Mouse (Mus musculus) urinary bladder, postnatal 25 days (tissue): ENCODE measurements around the gene Trpt1.
"Not testable (repeated sequence)": the region's sequence is repeated elsewhere in the genome, so short reads cannot be mapped to it uniquely, and the experiment has no call there.

Experiments used
- DNase-seq: peaks from one replicate; pipeline ENCODE4 v3.0.0; 2022; ENCODE audit warnings: low spot score

The Trpt1 gene

DNA sequence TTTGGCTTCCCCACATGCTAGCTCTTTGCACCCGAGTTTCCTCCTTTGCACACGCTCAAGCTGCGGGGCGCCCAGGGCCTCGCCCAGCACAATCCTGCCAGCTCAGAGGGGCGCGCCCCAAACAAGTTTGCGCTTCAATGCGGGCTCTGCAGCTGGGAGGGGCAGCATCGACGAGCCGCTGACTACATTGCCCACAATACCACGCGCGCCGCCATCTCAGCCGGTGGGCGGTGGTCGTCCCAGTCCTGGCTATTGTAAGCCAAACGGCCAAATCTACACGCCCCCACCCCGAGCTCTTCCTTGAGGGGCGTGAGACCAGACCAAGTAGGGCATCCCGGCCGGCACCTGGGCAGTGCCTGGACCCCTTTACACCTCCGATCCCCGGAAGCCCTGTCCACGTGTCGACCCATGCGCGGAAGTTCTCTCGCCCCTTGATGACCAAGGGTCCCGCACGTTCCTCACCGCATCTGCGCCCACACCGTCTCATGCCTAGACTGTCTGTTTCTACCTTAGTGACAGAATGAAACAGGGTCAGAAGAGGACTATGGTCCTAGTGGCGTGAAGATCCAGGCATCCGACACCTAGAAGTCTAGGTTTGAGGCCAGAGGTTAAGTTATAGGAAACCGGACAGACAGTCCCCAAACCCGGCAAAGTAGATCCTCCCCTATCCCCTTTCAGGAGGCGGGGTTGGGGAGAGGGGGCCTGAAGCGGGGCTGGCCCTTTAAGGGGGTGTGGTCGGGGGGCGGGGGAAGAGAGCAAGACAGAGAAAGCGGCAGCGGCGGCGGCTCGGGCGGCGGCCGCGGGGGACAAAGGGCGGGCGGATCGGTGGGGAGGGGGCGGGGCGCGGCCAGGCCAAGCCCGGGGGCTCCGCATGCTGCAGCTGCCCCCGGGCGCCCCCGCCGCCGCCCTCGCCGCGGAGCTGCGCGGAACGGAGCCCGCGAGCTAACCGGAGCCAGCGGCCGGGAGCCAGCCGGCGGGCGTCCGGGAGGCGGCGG, 21.4 kb upstream of the Trpt1 start, which contains the start of gene Ppp1r14b:
Gene Ppp1r14b, plus strand, starts transcription at position 758 of the 995 bp plus-strand sequence.
- DNase-seq = peak; percentile 79

DNA sequence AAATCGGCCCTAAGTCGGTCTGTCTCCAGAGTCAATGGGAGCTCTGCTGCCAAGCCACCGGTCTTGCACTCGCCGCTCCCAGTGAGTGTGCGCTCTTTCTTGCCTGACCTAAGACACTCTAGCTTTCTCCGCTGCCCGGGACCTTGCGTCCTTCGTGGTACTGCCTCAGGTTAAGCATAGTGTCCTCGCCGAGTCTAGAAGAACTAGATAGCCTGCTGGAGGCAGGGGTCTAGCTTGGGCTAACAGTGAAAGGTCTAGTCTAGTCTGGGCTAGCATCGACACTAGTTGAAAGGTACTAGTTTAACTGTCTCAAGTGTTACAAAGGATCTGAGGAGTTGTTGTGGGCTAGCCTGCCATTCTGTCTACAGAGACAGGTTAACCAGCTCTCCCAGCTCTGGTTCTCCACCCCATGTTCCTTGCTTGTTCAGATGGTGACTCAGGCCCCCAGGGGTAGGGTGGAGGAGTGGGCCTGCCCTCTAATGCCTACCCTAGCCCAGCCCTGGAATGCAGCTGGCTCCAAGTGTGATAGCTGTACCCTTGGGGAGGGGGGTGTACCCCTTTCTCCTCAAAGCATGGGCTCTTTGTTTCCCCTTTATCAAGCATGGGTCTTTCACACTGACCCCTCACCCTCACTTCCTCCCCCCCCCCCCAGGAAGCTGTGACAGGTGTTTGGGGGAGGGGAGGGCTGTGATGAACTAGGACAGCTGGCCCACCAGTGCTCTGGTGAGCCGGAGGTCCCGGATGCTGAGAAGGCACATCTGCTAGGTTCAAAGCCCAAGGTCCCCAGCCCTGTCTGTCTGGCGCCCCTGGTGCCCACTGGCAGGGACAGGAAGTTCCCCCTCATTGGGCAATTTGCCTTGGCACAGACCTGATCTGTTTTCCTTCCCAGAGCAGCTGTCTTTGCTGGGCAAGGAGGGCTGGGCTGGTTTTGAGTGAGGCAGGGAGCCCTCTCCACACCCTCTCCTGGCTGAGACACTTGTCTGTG, 20.1 kb upstream of the Trpt1 start, which contains the start of gene Plcb3:
Gene Plcb3, minus strand, starts transcription at position 934 of the 985 bp plus-strand sequence.
- DNase-seq = peak; percentile 50

DNA sequence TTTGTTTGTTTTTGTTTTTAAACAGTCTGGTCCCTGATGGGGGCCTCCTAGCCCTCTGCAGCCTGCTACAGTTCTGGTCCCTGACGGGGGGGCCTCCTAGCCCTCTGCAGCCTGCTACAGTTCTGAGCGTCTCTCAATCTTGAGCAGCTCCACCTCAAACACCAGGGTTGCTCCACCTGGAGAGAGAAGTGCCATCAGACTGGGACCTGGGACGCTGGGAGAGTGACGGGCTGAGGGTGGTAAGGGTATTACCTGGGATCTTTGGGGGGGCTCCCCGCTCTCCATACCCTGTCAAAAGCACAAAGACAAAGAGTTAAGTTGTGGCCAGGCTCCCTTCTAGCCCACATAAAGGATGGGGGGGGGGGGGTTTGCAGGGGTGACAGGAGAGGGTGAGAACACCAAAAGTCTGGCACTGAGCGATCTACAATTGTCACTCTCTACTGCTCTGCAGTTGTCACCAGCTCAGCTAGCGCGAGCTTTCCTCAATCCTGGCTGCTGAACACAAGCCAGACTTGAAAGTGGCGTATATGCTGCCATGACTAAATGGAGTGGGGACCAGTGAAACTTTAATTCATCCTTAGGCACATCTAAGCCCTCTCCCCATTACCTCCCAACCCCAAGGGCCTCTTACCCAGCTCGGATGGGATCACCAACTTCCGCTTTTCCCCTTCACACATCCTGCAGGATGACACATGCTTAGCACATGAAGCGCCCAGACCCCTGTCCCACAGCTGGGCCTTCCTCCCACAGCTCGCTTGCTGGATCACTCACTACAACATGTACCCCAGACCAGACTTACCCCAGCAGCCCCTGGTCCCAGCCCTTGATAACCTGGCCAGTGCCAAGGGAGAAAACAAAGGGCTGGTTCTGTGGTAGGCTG, 17.9 kb upstream of the Trpt1 start:
- DNase-seq = no peak

DNA sequence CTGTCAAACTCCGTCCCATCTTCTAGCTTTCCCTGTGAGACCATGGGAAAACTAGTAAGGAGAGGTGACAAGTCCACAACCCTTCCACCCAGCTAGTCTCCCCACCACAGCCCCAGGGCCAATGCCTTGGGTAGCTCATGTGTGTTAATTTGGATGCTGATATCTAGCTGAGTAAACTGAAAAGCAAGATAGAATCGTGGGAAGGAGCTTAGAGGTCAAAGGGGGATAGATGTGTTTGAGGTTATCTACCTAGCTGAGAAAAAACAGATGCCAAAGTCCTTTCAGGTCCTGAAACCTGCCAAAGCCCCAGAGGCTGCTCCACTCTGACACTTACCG, 17.3 kb upstream of the Trpt1 start:
- no peak for DNase-seq

DNA sequence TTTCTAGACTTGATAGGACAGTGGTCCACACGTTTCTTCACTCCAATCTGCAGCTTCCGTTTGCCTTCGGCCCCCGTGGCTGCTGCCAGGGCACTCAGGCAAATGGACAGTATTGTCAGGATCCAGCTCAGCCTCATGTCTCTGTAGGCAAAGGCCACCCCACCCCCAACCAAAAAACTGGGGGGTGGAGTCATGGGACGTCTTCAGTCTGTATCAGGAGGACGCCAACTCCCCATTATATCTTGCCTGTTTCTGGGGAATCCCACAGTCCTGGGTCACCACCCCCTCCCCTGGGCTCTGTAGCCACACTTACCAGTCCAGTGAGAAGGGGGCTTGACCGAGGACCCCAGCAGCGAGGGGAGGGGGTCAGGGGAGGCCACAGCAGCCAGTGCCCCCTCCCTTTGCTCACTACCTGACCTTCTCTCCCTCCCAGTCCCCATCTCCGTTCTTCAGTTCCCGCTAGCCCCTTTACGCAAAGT, 16.9 kb upstream of the Trpt1 start:
- no peak for DNase-seq

DNA sequence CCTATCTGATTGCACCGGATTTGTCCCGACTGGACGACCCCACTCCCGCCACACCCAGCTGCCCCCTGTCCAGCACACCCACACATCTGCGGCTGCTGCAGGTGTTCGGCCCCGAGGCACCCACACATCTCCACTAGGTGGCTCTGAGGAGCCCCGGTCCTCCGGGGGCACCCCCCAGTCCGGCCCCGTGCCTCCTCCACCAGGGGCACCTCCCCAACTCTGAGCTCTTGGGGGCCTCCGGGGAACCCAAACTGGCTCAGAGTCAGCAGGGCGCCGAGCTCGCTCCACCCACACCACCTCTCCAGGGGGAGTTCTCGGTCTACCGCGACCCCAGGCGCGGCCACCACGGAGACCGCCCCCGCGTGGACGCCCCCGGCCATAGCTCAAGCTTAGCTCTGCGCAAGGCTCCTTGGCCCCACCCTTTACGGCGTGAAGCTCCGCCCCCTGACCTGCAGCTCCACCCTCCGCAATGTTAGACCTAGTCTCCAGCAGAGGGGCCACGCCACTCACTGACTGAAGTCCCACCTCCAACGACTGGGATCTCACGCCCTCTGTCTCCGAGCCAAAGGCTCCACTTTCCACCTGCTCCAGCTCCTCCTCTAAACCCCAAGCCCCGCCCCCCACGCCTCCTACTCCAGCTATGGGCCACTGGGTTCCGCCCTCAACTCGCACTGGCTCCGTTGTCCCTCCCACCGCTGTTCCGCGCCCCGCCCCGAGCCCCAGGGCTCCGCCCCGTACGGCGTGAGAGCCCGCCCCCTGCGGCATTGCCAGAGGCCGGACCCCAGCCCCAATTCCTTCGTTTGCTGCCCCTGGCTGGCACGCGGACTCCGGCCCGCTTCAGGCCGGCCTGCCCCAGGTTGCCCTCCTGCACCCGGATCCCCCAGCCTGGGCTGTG, 16.2 kb upstream of the Trpt1 start:
- peak; percentile 99 for DNase-seq

DNA sequence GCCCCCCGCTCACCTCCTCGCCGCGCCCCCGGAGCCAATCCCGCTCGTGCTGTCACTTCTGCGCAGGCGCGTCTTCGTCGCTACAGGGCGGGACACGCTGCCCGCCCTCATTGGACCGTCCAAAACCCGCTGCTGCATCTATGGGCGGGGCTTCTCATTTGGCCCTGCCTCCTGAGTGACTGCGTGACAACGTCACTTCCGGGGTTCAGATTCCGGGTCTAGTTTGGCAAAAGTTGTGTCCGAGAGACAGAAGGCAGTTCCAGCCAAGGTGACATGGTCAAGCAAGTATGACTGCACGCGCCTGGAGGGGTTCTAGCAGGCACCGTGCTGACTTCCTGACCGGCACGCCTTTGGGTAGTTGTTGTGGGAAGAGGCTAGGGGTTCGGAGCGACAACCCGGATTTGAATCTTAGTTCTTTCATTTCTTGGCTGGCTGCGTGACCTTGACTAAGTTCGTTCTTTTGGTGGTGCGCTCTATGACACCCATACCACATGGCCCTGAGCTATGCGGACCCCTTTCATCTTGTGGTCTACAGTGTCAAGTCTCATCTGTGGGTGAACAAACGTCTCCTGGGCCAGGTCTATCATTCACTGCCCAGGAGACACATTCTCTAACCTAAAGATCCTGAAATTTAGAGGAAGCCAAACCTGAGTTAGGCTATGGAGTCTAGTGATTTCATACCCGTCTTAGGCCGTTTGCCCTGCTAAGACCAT, 15.4 kb upstream of the Trpt1 start, which contains the start of gene Fkbp2:
Gene Fkbp2, minus strand, starts transcription at position 121 of the 713 bp plus-strand sequence.
- DNase-seq = peak; percentile 98

DNA sequence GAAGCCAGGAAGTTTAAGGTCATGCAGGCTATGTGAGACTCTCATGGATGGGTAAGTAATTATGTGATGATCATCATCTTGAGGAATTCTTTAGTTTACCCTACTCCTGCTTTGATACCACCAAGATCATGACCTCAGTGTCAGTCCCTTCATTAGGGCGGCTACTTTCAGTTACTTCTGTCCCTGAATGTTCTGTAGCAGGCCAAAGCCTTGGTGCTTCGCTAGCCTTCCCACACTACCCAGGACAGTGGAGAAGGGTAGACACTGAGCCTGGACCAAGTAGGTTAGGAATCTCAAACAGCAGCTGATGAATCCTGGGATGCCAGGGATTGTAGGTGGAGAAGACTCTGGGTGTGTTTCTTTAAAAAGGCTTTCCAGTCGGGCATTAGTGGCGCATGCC, 14.5 kb upstream of the Trpt1 start:
- DNase-seq = no peak

DNA sequence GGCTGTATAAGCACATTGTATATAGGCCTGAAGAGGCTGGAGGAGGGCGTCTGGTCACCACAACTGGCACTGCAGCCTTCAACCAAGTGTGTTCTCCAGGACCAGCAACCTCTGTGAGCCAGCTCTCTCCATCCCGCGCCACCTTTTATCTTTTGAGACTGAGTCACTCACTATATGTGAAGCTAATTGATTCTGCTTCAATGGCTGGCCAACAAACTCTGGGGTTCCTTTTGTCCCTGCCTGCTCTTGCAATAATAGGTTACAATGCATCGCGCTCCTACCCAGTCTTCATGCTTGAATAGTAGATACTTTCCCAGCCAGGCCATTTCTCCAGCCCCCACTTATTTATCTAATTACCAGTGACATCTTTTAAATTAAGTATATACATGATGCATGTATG, 12.3 kb upstream of the Trpt1 start:
- DNase-seq = no peak

DNA sequence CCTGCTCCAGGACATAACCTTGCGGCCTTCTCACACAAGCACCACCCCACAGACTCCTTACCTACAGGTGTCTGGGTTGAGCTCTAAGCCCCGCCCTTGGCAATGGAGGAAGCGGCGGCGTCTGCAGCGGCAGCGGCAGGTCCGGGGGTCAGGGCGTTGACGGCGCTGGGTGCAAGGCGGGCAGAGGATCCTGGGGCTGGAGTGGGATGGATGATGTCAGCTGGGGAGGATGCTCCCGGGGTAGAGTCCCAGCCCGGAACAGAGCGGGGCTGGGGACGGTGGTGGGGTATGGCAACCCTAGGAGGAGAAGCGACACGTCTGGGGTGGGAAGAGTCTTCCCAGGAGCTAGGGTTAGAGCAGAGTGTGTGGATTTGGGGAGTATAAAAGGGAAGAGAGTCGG, 10.6 kb upstream of the Trpt1 start:
- no peak for DNase-seq

DNA sequence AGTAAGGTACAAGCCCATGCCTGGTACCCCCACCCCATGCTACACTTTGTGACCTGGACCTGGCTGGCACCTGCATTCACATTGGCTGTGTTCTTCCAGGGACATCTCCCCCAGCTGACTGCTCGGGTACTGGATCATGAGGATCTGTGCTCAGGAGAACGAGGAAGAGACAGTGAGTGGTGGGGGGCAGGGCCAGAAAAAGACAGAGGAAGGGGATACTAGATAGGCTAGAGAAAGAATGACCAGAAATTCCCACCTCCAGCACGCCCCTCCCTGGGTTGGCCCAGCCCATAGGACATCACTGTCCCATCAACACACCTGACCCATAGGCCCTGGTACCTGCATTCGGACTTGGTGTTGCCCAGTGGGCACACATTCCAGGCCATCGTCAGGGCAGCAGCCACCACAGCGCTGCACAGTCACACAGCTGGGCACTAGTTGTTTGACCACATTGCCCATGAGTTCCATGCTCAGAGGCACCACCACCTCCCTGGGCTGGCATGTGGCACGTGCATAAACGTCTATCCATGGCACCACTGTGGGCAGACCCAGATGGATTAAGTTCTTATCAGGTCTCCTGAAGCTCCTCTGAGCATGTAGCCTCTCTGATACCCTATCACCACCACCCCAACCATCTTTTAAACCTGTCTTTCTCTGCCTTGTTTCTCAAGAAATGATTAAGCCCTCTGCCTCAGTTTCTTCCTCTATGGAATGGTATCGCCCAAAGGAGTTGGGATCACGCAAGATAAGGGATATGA, 9.8 kb upstream of the Trpt1 start:
- no peak for DNase-seq

DNA sequence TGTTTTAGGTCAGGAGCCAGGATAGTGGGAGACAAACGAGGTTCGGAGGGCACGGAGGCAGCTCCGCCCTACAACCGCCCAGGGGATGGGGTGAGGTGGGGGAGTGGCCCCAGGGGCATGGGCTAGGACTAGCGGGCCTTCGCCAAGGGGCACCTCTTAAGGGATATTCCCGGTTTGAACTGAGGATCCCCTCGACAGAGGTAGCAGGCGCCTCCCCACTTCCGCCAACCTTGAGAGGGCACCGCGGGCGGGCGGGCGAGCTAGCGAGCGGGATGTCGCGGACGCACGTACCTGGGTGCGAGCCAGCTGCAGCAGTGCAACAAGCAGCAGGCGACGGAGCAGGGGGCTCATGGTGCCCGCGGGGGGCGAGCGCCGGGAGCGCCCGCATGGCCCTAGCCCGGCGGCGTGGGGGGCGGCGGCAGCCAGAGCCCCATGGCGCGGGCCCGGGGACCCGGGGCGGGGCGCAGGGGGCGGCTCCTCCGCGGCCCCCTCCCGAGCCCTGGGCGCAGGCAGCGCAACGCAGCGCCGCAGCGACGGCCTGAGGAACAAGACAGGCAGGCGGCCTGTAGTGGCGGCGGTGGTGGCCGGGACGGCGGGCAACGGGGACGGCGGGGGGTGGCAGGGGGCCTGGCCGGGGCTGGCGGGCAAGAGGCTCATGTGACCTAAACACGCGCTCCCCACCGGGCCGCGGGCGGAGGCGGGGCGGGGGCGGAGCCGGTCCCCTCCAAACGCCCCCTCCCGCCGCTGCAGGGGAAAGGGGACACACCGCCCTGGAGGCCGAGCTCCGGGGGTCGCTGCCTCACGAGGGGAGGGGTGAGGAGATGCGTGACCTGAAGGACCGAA, 8.6 kb upstream of the Trpt1 start, which contains the start of gene Vegfb:
Gene Vegfb, minus strand, starts transcription at position 591 of the 843 bp plus-strand sequence.
- DNase-seq = peak; percentile 62

DNA sequence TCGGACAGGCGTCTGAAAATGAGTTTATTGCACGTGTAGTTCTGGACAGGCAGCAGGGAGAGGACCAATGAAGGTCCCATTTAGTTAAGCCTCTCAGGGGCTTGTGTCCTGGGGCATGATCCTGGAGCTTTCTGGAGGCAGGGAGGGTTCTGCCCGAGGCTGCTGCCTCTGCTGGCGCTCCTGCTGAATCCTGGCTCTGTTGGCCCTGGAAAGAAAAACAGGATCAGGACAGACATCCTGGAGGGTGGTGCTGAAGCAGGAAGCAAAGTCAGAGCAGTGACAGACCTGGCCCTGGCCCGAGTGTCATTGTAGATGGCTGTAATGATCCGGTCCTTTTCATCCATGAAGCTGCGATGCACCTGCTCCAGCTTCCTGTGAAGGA, 8.0 kb upstream of the Trpt1 start:
- no peak for DNase-seq

DNA sequence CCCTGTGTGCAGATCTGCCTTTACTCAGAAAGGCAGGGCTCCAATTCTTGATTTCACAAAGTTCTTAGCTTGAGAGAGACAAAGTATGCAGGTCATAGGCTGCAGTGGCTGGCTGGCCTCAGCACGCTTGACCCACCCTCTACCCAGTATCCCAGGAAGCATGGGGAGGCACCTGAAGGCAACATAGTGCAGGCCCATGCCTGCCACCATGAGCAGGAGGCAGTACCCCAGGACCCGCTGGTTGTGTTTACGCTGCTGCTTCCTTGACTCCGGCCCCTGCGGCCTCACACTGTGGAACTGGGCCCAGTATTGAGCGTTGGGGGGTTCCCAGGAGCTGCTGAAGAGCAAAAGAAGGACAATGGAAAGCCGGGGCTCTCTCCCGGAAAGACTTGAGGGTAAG, 6.7 kb upstream of the Trpt1 start:
- no peak for DNase-seq

DNA sequence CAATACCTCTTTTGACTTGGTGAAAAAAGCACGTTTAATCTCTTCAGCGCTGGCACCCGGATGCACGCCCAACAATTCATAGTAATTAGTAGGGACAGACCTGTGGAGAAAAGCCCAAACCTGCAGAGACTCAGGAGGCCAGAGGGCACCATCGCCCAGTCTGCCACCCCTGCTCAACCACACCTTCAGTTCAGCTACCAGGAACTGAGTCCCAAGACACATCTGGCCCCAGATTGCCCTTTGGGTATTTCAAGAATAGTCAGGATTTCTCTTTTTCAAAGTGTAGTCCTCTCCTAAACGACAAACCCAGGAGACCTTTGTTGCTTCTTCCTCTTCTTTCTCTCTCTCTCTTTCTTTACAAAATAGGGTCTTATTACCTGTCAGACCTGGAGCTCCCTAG, 5.2 kb upstream of the Trpt1 start:
- no peak for DNase-seq

DNA sequence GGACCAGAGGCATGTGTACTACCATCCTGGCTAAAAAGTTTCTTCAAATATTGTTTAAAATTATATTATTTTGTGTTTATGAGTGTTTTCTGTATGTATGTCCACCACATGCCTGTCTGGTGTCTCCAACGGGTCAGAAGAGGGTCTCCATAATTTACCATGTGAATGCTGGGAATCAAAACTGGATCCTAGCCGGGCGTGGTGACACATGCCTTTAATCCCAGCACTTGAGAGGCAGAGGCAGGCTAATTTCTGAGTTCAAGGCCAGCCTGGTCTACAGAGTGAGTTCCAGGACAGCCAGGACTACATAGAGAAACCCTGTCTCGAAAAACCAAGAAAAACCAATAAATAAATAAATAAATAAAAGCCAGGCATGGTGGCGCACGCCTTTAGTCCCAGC, 4.8 kb upstream of the Trpt1 start:
- not testable (repeated sequence) for DNase-seq

DNA sequence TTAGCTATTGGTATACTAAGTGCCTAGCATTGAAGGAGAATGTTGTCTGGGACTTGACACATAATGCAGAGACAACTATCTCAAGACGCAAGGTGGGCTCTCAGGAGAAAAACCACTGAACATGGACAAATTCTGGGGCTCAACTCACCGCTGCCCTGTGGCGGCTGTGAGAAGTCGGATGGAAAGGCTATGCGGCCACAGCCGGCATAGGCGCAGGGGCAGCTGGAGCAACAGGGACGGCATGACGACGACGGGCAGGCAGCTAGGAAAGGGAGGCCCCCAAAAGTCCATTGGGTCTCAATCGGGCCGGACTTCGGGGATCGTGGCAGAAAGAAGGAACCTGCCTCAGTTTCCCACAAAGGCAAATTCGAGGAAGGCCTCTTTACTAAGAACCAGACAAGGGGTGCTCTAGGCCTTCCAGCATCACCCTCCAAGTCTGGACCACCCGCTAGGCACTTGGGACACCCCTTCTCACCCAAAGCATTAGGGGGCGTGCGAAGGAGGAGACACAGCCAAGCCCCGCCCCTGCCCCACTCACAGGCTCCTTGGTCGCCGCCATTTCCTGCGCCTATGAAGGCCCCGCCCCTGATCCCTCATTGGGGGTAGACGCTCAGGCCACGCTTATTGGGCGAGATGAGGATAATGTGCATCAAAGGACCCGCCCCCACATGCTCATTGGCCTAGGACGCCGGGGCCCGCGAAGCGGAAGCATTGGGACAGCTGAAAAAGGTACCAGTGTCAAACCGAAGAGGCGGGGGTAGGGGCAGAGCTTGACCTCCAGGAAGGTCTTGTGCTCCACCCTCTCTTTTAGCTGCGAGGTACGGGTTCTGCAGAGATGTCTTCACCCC, 3.7 kb upstream of the Trpt1 start, which contains the start of gene Dnajc4:
Gene Dnajc4, minus strand, starts transcription at position 562 of the 848 bp plus-strand sequence.
- DNase-seq = peak; percentile 91
